ENCODE assay signal across 14 mouse cellular contexts in the genomic region with DNA sequence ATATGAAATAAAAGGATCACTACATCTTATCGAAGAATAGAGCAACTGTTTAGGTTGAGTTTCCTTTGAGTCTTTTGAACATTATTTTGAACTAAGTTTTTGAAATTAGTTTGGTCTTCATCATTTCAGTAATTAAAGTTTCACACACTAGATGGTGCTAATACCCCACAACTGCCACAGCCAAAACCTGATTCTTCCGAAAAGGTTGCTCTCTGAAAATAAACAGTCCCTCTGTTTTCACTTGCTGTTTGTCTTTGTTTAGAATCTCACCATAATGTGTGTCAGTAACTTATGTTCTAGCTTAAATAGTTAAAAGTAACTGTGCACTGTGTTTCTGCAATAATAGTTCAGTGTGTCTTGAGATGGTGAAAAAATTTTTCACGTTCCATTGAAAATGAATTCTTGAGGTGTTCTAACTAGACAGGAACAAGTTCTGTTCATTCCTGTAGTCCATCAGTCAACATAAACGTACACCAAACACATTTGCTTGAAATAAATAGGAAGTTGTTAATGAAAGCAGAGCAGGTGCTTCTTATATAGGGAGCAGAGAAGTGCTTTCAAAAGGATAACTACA. TPM values are rescaled to one million over a fixed set of nuclear protein-coding genes. Genes with fewer than 3 reads are reported as not detected.
A peak's percentile ranks its signal among the peaks of the same experiment; 100 is the strongest.
DNase-seq lines count a peak whose midpoint lies in the region; ATAC-seq lines count a peak whose summit lies in the region.
"Had no signal": no experiment of that assay in that cellular context is flagged by ENCODE, and none has a peak within 500 bp of the region (broad histone marks: within the 10 kb centered on the region; RNA-seq: fewer than 3 reads in every experiment).

No protein-coding gene starts in this region.

- H3K4me3 ChIP-seq in hindbrain, embryonic 14.5 days (replicated peaks; ENCODE audit: low read length) = no peak overlapping the region
- H3K4me3 ChIP-seq in hindbrain, embryonic 13.5 days = no peak overlapping the region
- no peak overlapping the region for H3K4me3 ChIP-seq in midbrain, embryonic 14.5 days (replicated peaks; ENCODE audit: low read depth, low read length)
- H3K4me3 ChIP-seq in midbrain, embryonic 15.5 days = no peak overlapping the region
- H3K4me3 ChIP-seq in stomach, embryonic 15.5 days (replicated peaks) = no peak overlapping the region
- no peak overlapping the region for H3K4me3 ChIP-seq in kidney, embryonic 16.5 days (ENCODE audit: low read length)
- H3K4me3 ChIP-seq: myocyte had no signal

- H3K27ac ChIP-seq in hindbrain, embryonic 14.5 days = no peak overlapping the region
- no peak overlapping the region for H3K27ac ChIP-seq in hindbrain, embryonic 13.5 days
- H3K27ac ChIP-seq in midbrain, embryonic 14.5 days (replicated peaks; ENCODE audit: low read depth, low read length) = no peak overlapping the region
- H3K27ac ChIP-seq in midbrain, embryonic 15.5 days = no peak overlapping the region
- no peak overlapping the region for H3K27ac ChIP-seq in stomach, embryonic 15.5 days
- no peak overlapping the region for H3K27ac ChIP-seq in kidney, embryonic 16.5 days (ENCODE audit: low read length)

- DNase-seq in hindbrain, embryonic 14.5 days (ENCODE audit: low spot score) = peak; percentile 75
- DNase-seq in midbrain, embryonic 14.5 days = peak; percentile 75
- DNase-seq in adipocyte (ENCODE audit: low spot score) = peak; percentile 15
- no peak for DNase-seq in frontal cortex, postnatal 10 days (ENCODE audit: low spot score in 2 of 2)
- DNase-seq: adrenal gland, adult 2 months; cerebellum, postnatal 36 days; gastrocnemius, postnatal 25 days; kidney, postnatal 4 days; lung, adult 18-20 months had no signal

- no peak overlapping the region for H3K9ac ChIP-seq in hindbrain, embryonic 14.5 days
- no peak overlapping the region for H3K9ac ChIP-seq in hindbrain, embryonic 13.5 days
- H3K9ac ChIP-seq in midbrain, embryonic 14.5 days (replicated peaks; ENCODE audit: low read length) = no peak overlapping the region
- H3K9ac ChIP-seq in midbrain, embryonic 15.5 days = no peak overlapping the region
- no peak overlapping the region for H3K9ac ChIP-seq in stomach, embryonic 15.5 days
- no peak overlapping the region for H3K9ac ChIP-seq in kidney, embryonic 16.5 days (replicated peaks; ENCODE audit: low read length)

- 46% methylated on average over 4 of the region's 4 CpGs for WGBS in hindbrain, embryonic 14.5 days
- 54% methylated on average over 4 of the region's 4 CpGs for WGBS in hindbrain, embryonic 13.5 days
- WGBS in midbrain, embryonic 14.5 days = 43% methylated on average over 4 of the region's 4 CpGs
- WGBS in midbrain, embryonic 15.5 days = 46% methylated on average over 4 of the region's 4 CpGs
- 27% methylated on average over 4 of the region's 4 CpGs for WGBS in stomach, embryonic 15.5 days
- WGBS in kidney, embryonic 16.5 days = 39% methylated on average over 4 of the region's 4 CpGs

- H3K36me3 ChIP-seq in hindbrain, embryonic 14.5 days (replicated peaks; ENCODE audit: control insufficient read depth, insufficient read depth) = no peaks in the 10 kb centered on the region
- H3K36me3 ChIP-seq in hindbrain, embryonic 13.5 days = no peaks in the 10 kb centered on the region
- H3K36me3 ChIP-seq in midbrain, embryonic 14.5 days (ENCODE audit: control insufficient read depth, insufficient read depth, low read length) = no peaks in the 10 kb centered on the region
- no peaks in the 10 kb centered on the region for H3K36me3 ChIP-seq in midbrain, embryonic 15.5 days (replicated peaks)
- H3K36me3 ChIP-seq in stomach, embryonic 15.5 days = no peaks in the 10 kb centered on the region
- 0 out of 2 replicates have a peak, but pooled peaks cover 4% of the 10 kb centered on the region for H3K36me3 ChIP-seq in kidney, embryonic 16.5 days (ENCODE audit: insufficient read depth, low read length)

- no peaks in the 10 kb centered on the region for H3K27me3 ChIP-seq in hindbrain, embryonic 14.5 days (ENCODE audit: control insufficient read depth, insufficient read depth, low read length)
- H3K27me3 ChIP-seq in hindbrain, embryonic 13.5 days = no peaks in the 10 kb centered on the region
- H3K27me3 ChIP-seq in midbrain, embryonic 14.5 days (ENCODE audit: control insufficient read depth, insufficient read depth, low read length) = no peaks in the 10 kb centered on the region
- no peaks in the 10 kb centered on the region for H3K27me3 ChIP-seq in midbrain, embryonic 15.5 days (replicated peaks)
- no peaks in the 10 kb centered on the region for H3K27me3 ChIP-seq in stomach, embryonic 15.5 days (replicated peaks)
- H3K27me3 ChIP-seq in kidney, embryonic 16.5 days (ENCODE audit: insufficient read depth, low read length) = no peaks in the 10 kb centered on the region

- no peak for ATAC-seq in hindbrain, embryonic 14.5 days (ENCODE audit: low FRiP score)
- no peak for ATAC-seq in hindbrain, embryonic 13.5 days (ENCODE audit: low FRiP score)
- 0 out of 2 replicates have a peak, but pooled peaks have one; percentile 34 for ATAC-seq in midbrain, embryonic 14.5 days (ENCODE audit: low FRiP score, low TSS enrichment)
- no peak for ATAC-seq in midbrain, embryonic 15.5 days (replicated peaks)
- ATAC-seq in stomach, embryonic 15.5 days (ENCODE audit: insufficient read depth, low FRiP score, low read depth) = no peak
- ATAC-seq in kidney, embryonic 16.5 days (ENCODE audit: low FRiP score, low TSS enrichment) = no peak

- no peak overlapping the region for H3K4me2 ChIP-seq in hindbrain, embryonic 14.5 days (replicated peaks)
- no peak overlapping the region for H3K4me2 ChIP-seq in hindbrain, embryonic 13.5 days
- H3K4me2 ChIP-seq in midbrain, embryonic 14.5 days (ENCODE audit: low read length) = no peak overlapping the region
- H3K4me2 ChIP-seq in midbrain, embryonic 15.5 days = no peak overlapping the region
- peak overlapping the region; percentile 1; the same call in 1 of the 2 replicates for H3K4me2 ChIP-seq in stomach, embryonic 15.5 days
- no peak overlapping the region for H3K4me2 ChIP-seq in kidney, embryonic 16.5 days (replicated peaks; ENCODE audit: low read depth, low read length)

- no peaks in the 10 kb centered on the region for H3K9me3 ChIP-seq in hindbrain, embryonic 14.5 days (ENCODE audit: control insufficient read depth, low read length)
- H3K9me3 ChIP-seq in hindbrain, embryonic 13.5 days = no peaks in the 10 kb centered on the region
- H3K9me3 ChIP-seq in midbrain, embryonic 14.5 days (ENCODE audit: control insufficient read depth, low read length) = no peaks in the 10 kb centered on the region
- no peaks in the 10 kb centered on the region for H3K9me3 ChIP-seq in midbrain, embryonic 15.5 days
- no peaks in the 10 kb centered on the region for H3K9me3 ChIP-seq in stomach, embryonic 15.5 days
- no peaks in the 10 kb centered on the region for H3K9me3 ChIP-seq in kidney, embryonic 16.5 days (ENCODE audit: low read length)

- H3K4me1 ChIP-seq in hindbrain, embryonic 14.5 days (replicated peaks; ENCODE audit: control insufficient read depth, insufficient read depth, low read length) = no peaks in the 10 kb centered on the region
- H3K4me1 ChIP-seq in hindbrain, embryonic 13.5 days (replicated peaks) = no peaks in the 10 kb centered on the region
- H3K4me1 ChIP-seq in midbrain, embryonic 14.5 days (ENCODE audit: control insufficient read depth, insufficient read depth, low read length) = no peaks in the 10 kb centered on the region
- no peaks in the 10 kb centered on the region for H3K4me1 ChIP-seq in midbrain, embryonic 15.5 days
- no peaks in the 10 kb centered on the region for H3K4me1 ChIP-seq in stomach, embryonic 15.5 days
- no peaks in the 10 kb centered on the region for H3K4me1 ChIP-seq in kidney, embryonic 16.5 days (ENCODE audit: insufficient read depth, low read length)

RNA-seq across cellular contexts. Expression of a gene that starts 11.9 kb away (rescaled TPM):
- 22.2 and 22.8 TPM in 2 replicates for polyA plus RNA-seq in hindbrain, embryonic 14.5 days (2014; fragmentation: Nextera tagmentation; extraction: Ambion mirVana)
- polyA plus RNA-seq in hindbrain, embryonic 13.5 days (2015; fragmentation: Nextera tagmentation; extraction: Ambion mirVana) = 12.4 and 13.6 TPM in 2 replicates
- polyA plus RNA-seq in midbrain, embryonic 14.5 days (2014; fragmentation: Nextera tagmentation; extraction: Ambion mirVana) = 1.1 and 24.1 TPM in 2 replicates
- 21.2 and 24.8 TPM in 2 replicates for polyA plus RNA-seq in midbrain, embryonic 15.5 days (2015; fragmentation: Nextera tagmentation; extraction: Ambion mirVana)
- 7.1 and 7.2 TPM in 2 replicates for polyA plus RNA-seq in stomach, embryonic 15.5 days (2015; fragmentation: Nextera tagmentation; extraction: Ambion mirVana)
- polyA plus RNA-seq in kidney, embryonic 16.5 days (2015; fragmentation: Nextera tagmentation; extraction: Ambion mirVana) = 183 and 191 TPM in 2 replicates

Comparison
In these comparisons a context has a peak if more than half of its experiments do, and no peak if none do; other contexts are left out.
1. DNase-seq: peak in hindbrain, embryonic 14.5 days (single experiment), midbrain, embryonic 14.5 days (single experiment) and adipocyte (single experiment); none in frontal cortex, postnatal 10 days (0 of 2).